ENCODE assay signal across 21 mouse cellular contexts in genomic region chr2:105662121-105662520, GRCm38 (mm10). TPM values are rescaled to one million over a fixed set of nuclear protein-coding genes. Genes with fewer than 3 reads are reported as not detected.
DNase-seq lines count a peak whose midpoint lies in the region; ATAC-seq and TF ChIP-seq lines count a peak whose summit lies in the region.
"Had no signal": no experiment of that assay in that cellular context is flagged by ENCODE, and none has a peak within 500 bp of the region (broad histone marks: within the 10 kb centered on the region; RNA-seq: fewer than 3 reads in every experiment).

No protein-coding gene starts in this region.

- no peak for ATAC-seq in forebrain, embryonic 12.5 days (ENCODE audit: low FRiP score)
- ATAC-seq in forebrain, embryonic 14.5 days, result no peak
- ATAC-seq in midbrain, embryonic 11.5 days (ENCODE audit: low FRiP score), result no peak
- ATAC-seq in midbrain, postnatal 0 days (ENCODE audit: low FRiP score), result no peak
- ATAC-seq in neural tube, embryonic 12.5 days (ENCODE audit: low FRiP score, low read depth), result no peak
- ATAC-seq: activated CD4-positive, CD25-positive, alpha-beta regulatory T cell, adult 4 months; Patski had no signal

- H3K27me3 ChIP-seq in cerebellum, adult 2 months (ENCODE audit: control insufficient read depth, insufficient read depth, low read length), result no peaks in the 10 kb centered on the region
- peaks cover 95% of the 10 kb centered on the region for H3K27me3 ChIP-seq in forebrain, embryonic 12.5 days
- H3K27me3 ChIP-seq in forebrain, embryonic 14.5 days (replicated peaks; ENCODE audit: control insufficient read depth, insufficient read depth, low read length), result peaks cover 56% of the 10 kb centered on the region
- peaks cover 96% of the 10 kb centered on the region for H3K27me3 ChIP-seq in midbrain, embryonic 11.5 days (ENCODE audit: control insufficient read depth, insufficient read depth, low read length)
- H3K27me3 ChIP-seq in midbrain, postnatal 0 days (ENCODE audit: insufficient read depth, low read length), result peaks cover 79% of the 10 kb centered on the region
- H3K27me3 ChIP-seq in neural tube, embryonic 12.5 days (replicated peaks), result peaks cover 94% of the 10 kb centered on the region

- no peak overlapping the region for H3K27ac ChIP-seq in cerebellum, adult 2 months (ENCODE audit: insufficient read depth, low read length)
- no peak overlapping the region for H3K27ac ChIP-seq in forebrain, embryonic 12.5 days
- no peak overlapping the region for H3K27ac ChIP-seq in forebrain, embryonic 14.5 days (ENCODE audit: low read depth, low read length)
- H3K27ac ChIP-seq in midbrain, embryonic 11.5 days (ENCODE audit: low read depth, low read length), result no peak overlapping the region
- H3K27ac ChIP-seq in midbrain, postnatal 0 days (ENCODE audit: low read depth, low read length), result no peak overlapping the region
- no peak overlapping the region for H3K27ac ChIP-seq in neural tube, embryonic 12.5 days
- H3K27ac ChIP-seq: embryonic facial prominence, embryonic 13.5 days; limb, embryonic 15.5 days; liver, embryonic 15.5 days; neural tube, embryonic 13.5 days had no signal

- H3K9me3 ChIP-seq in forebrain, embryonic 12.5 days, result no peaks in the 10 kb centered on the region
- H3K9me3 ChIP-seq in forebrain, embryonic 14.5 days (replicated peaks; ENCODE audit: control insufficient read depth, low read length), result no peaks in the 10 kb centered on the region
- no peaks in the 10 kb centered on the region for H3K9me3 ChIP-seq in midbrain, embryonic 11.5 days (ENCODE audit: control insufficient read depth, low read length)
- H3K9me3 ChIP-seq in midbrain, postnatal 0 days (ENCODE audit: low read length), result no peaks in the 10 kb centered on the region
- H3K9me3 ChIP-seq in neural tube, embryonic 12.5 days, result no peaks in the 10 kb centered on the region
- H3K9me3 ChIP-seq: embryonic facial prominence, embryonic 13.5 days; limb, embryonic 15.5 days; liver, embryonic 15.5 days; neural tube, embryonic 13.5 days had no signal

- no peak for TF ChIP-seq CTCF in cerebellum, adult 2 months (IDR thresholded peaks at IDR 0.05; ENCODE audit: borderline replicate concordance, insufficient read depth, low read depth, low read length)
- TF ChIP-seq CTCF in midbrain, postnatal 0 days (IDR thresholded peaks at IDR 0.05), result no peak

- TF ChIP-seq POLR2A in cerebellum, adult 2 months (IDR thresholded peaks at IDR 0.05; ENCODE audit: borderline replicate concordance, insufficient read depth, low read length), result no peak

- peak overlapping the region; percentile 49 for H3K4me2 ChIP-seq in forebrain, embryonic 12.5 days
- H3K4me2 ChIP-seq in forebrain, embryonic 14.5 days (ENCODE audit: low read length), result no peak overlapping the region
- H3K4me2 ChIP-seq in midbrain, embryonic 11.5 days, result no peak overlapping the region
- H3K4me2 ChIP-seq in midbrain, postnatal 0 days (ENCODE audit: low read depth, low read length, poor library complexity, severe bottlenecking), result no peak overlapping the region
- peak overlapping the region; percentile 52; the same call in 1 of the 2 replicates for H3K4me2 ChIP-seq in neural tube, embryonic 12.5 days (replicated peaks)
- H3K4me2 ChIP-seq: embryonic facial prominence, embryonic 13.5 days; limb, embryonic 15.5 days; liver, embryonic 15.5 days; neural tube, embryonic 13.5 days had no signal

- no peak overlapping the region for H3K4me3 ChIP-seq in cerebellum, adult 2 months (replicated peaks; ENCODE audit: insufficient read depth, low read depth, low read length)
- H3K4me3 ChIP-seq in forebrain, embryonic 12.5 days (replicated peaks), result no peak overlapping the region
- no peak overlapping the region for H3K4me3 ChIP-seq in forebrain, embryonic 14.5 days (ENCODE audit: low read depth, low read length)
- H3K4me3 ChIP-seq in midbrain, embryonic 11.5 days (ENCODE audit: low read depth, low read length), result no peak overlapping the region
- H3K4me3 ChIP-seq in midbrain, postnatal 0 days (ENCODE audit: low read depth, low read length), result no peak overlapping the region
- no peak overlapping the region for H3K4me3 ChIP-seq in neural tube, embryonic 12.5 days
- H3K4me3 ChIP-seq: embryonic facial prominence, embryonic 13.5 days; limb, embryonic 15.5 days; liver, embryonic 15.5 days; neural tube, embryonic 13.5 days had no signal

- peak; percentile 42 to 55 for DNase-seq in cerebellum, postnatal 14 days
- DNase-seq in cerebellum, adult 2 months, result no peak
- no peak for DNase-seq in forebrain, embryonic 14.5 days (ENCODE audit: low spot score)
- peak; percentile 95 for DNase-seq in midbrain, embryonic 11.5 days (ENCODE audit: low spot score, missing footprints)
- DNase-seq in midbrain, postnatal 0 days (ENCODE audit: low spot score), result no peak
- DNase-seq in left cerebral cortex, postnatal 36 days (ENCODE audit: low spot score in 2 of 2), result no peak
- DNase-seq: adrenal gland, postnatal 10 days; gastrocnemius, postnatal 36 days; kidney, adult 2 months; kidney, postnatal 10 days; layer of hippocampus, postnatal 36 days; thymus, postnatal 14 days had no signal

- no peak overlapping the region for H3K9ac ChIP-seq in forebrain, embryonic 12.5 days
- no peak overlapping the region for H3K9ac ChIP-seq in forebrain, embryonic 14.5 days (ENCODE audit: low read length)
- H3K9ac ChIP-seq in midbrain, embryonic 11.5 days (ENCODE audit: low read length), result no peak overlapping the region
- H3K9ac ChIP-seq in midbrain, postnatal 0 days (replicated peaks; ENCODE audit: low read length, poor library complexity, severe bottlenecking), result no peak overlapping the region
- no peak overlapping the region for H3K9ac ChIP-seq in neural tube, embryonic 12.5 days
- H3K9ac ChIP-seq: embryonic facial prominence, embryonic 13.5 days; limb, embryonic 15.5 days; liver, embryonic 15.5 days; neural tube, embryonic 13.5 days had no signal

- WGBS in cerebellum, adult 2 months, result 75% methylated on average over 16 of the region's 16 CpGs
- 5% methylated on average over 16 of the region's 16 CpGs for WGBS in forebrain, embryonic 12.5 days
- 8% methylated on average over 16 of the region's 16 CpGs for WGBS in forebrain, embryonic 14.5 days
- 2% methylated on average over 16 of the region's 16 CpGs for WGBS in midbrain, embryonic 11.5 days
- 7% methylated on average over 16 of the region's 16 CpGs for WGBS in midbrain, postnatal 0 days
- WGBS in neural tube, embryonic 12.5 days, result 3% methylated on average over 16 of the region's 16 CpGs

- no peaks in the 10 kb centered on the region for H3K36me3 ChIP-seq in forebrain, embryonic 12.5 days (replicated peaks)
- H3K36me3 ChIP-seq in forebrain, embryonic 14.5 days (ENCODE audit: control insufficient read depth, insufficient read depth, low read length), result no peaks in the 10 kb centered on the region
- H3K36me3 ChIP-seq in midbrain, embryonic 11.5 days (ENCODE audit: control insufficient read depth, insufficient read depth, low read length), result no peaks in the 10 kb centered on the region
- H3K36me3 ChIP-seq in midbrain, postnatal 0 days (ENCODE audit: insufficient read depth, low read length), result no peaks in the 10 kb centered on the region
- H3K36me3 ChIP-seq in neural tube, embryonic 12.5 days, result no peaks in the 10 kb centered on the region
- H3K36me3 ChIP-seq: embryonic facial prominence, embryonic 13.5 days; limb, embryonic 15.5 days; liver, embryonic 15.5 days; neural tube, embryonic 13.5 days had no signal

- intact Hi-C loops in left cerebral cortex, postnatal 36 days (cut with DNase I), result no loop called here

- H3K4me1 ChIP-seq in cerebellum, adult 2 months (ENCODE audit: control insufficient read depth, insufficient read depth, low read length), result peaks cover 3% of the 10 kb centered on the region; the same call in 1 of the 2 replicates
- peaks cover 34% of the 10 kb centered on the region for H3K4me1 ChIP-seq in forebrain, embryonic 12.5 days
- H3K4me1 ChIP-seq in forebrain, embryonic 14.5 days (ENCODE audit: control insufficient read depth, insufficient read depth, low read length), result peaks cover 15% of the 10 kb centered on the region
- H3K4me1 ChIP-seq in midbrain, embryonic 11.5 days (ENCODE audit: control insufficient read depth, insufficient read depth, low read length), result peaks cover 10% of the 10 kb centered on the region
- H3K4me1 ChIP-seq in midbrain, postnatal 0 days (ENCODE audit: insufficient read depth, low read length), result no peaks in the 10 kb centered on the region
- peaks cover 24% of the 10 kb centered on the region for H3K4me1 ChIP-seq in neural tube, embryonic 12.5 days
- H3K4me1 ChIP-seq: liver, embryonic 15.5 days had no signal

RNA-seq across cellular contexts. Expression of gene Pax6, which starts 6.6 kb away (rescaled TPM):
- 84.5 and 103 TPM in 2 replicates for polyA plus RNA-seq in cerebellum, adult 2 months (2012; rRNA removed)
- 110 and 111 TPM in 2 replicates for polyA plus RNA-seq in forebrain, embryonic 12.5 days (2016; fragmentation: Nextera tagmentation; extraction: Ambion mirVana)
- polyA plus RNA-seq in forebrain, embryonic 14.5 days (2014; fragmentation: Nextera tagmentation; extraction: Ambion mirVana), result 44.5 and 51.8 TPM in 2 replicates
- polyA plus RNA-seq in midbrain, embryonic 11.5 days (2014; fragmentation: Nextera tagmentation; extraction: Ambion mirVana), result 45.5 and 45.7 TPM in 2 replicates
- 15.4 and 27.1 TPM in 2 replicates for total RNA-seq in midbrain, postnatal 0 days (2014; rRNA removed)
- polyA plus RNA-seq in midbrain, postnatal 0 days (2015; fragmentation: Nextera tagmentation; extraction: Ambion mirVana), result 6.9 and 11.3 TPM in 2 replicates
- 23.8 and 25.7 TPM in 2 replicates for polyA plus RNA-seq in neural tube, embryonic 12.5 days (2016; fragmentation: Nextera tagmentation; extraction: Ambion mirVana)
- total RNA-seq in left cerebral cortex, postnatal 36 days (2021), result 10 to 100 TPM in 1 of 2 experiments, 1 to 10 TPM in 1; 8.1 to 12.4 TPM
- total RNA-seq: gastrocnemius, postnatal 36 days had no signal
- polyA plus RNA-seq: kidney, adult 2 months; liver, embryonic 15.5 days; lung, embryonic 16.5 days; Patski had no signal

Comparison
In these comparisons a context has a peak if more than half of its experiments do, and no peak if none do; other contexts are left out.
1. DNase-seq: peak in cerebellum, postnatal 14 days (2 of 2) and midbrain, embryonic 11.5 days (single experiment); none in cerebellum, adult 2 months (0 of 2), forebrain, embryonic 14.5 days (single experiment), midbrain, postnatal 0 days (single experiment) and left cerebral cortex, postnatal 36 days (0 of 2).
2. H3K4me2 ChIP-seq: peak in forebrain, embryonic 12.5 days (single experiment) and neural tube, embryonic 12.5 days (single experiment); none in forebrain, embryonic 14.5 days (single experiment), midbrain, embryonic 11.5 days (single experiment) and midbrain, postnatal 0 days (single experiment).